Mouse (Mus musculus) midbrain, postnatal 0 days (tissue): ENCODE measurements around the gene Fam126a. TPM values are rescaled to one million over a fixed set of nuclear protein-coding genes. Genes with fewer than 3 reads are reported as not detected.

Experiments used
- ATAC-seq: fragments of 200-750 bp; cut with Nextera tagmentation; 2 replicates; pipeline ENCODE4 v1.8.0; 2017; ENCODE audit warnings: moderate number of reproducible peaks, mild to moderate bottlenecking, moderate TSS enrichment, moderate library complexity; ENCODE audit not compliant: low FRiP score
- DNase-seq: peaks from one replicate; pipeline ENCODE4 v3.0.0-alpha.2; 2015; ENCODE audit warnings: low spot score
- H3K27ac ChIP-seq: fragments of 300-500 bp; sonication (generic); 2 replicates; pipeline ENCODE4 v1.5.1; 2014; ENCODE audit warnings: low read depth, mild to moderate bottlenecking, low read length, mixed read lengths
- H3K27me3 ChIP-seq: fragments of 300-500 bp; sonication (generic); 2 replicates; pipeline ENCODE4 v1.6.1; 2014; ENCODE audit warnings: low read length, control low read depth, mixed read lengths; ENCODE audit not compliant: insufficient read depth
- H3K36me3 ChIP-seq: fragments of 300-500 bp; sonication (generic); 2 replicates; pipeline ENCODE4 v1.6.1; 2014; ENCODE audit warnings: low read length, control low read depth, mixed read lengths; ENCODE audit not compliant: insufficient read depth
- H3K4me1 ChIP-seq: fragments of 300-500 bp; sonication (generic); 2 replicates; pipeline ENCODE4 v1.6.1; 2014; ENCODE audit warnings: mild to moderate bottlenecking, control low read depth, antibody characterized with exemption, low read length, mixed read lengths; ENCODE audit not compliant: insufficient read depth
- H3K4me2 ChIP-seq: fragments of 300-500 bp; sonication (generic); 2 replicates; pipeline ENCODE4 v1.6.1; 2014; ENCODE audit warnings: low read depth, mild to moderate bottlenecking, low read length, mixed read lengths; ENCODE audit not compliant: poor library complexity, severe bottlenecking
- H3K4me3 ChIP-seq: fragments of 300-500 bp; sonication (generic); 2 replicates; pipeline ENCODE4 v1.5.1; 2014; ENCODE audit warnings: low read depth, mild to moderate bottlenecking, low read length, moderate library complexity
- H3K9ac ChIP-seq: fragments of 300-500 bp; sonication (generic); replicated peaks from 2 replicates; pipeline ENCODE4 v1.6.1; 2014; ENCODE audit warnings: mild to moderate bottlenecking, low read length, moderate library complexity, mixed read lengths; ENCODE audit not compliant: poor library complexity, severe bottlenecking
- H3K9me3 ChIP-seq: fragments of 300-500 bp; sonication (generic); 2 replicates; pipeline ENCODE4 v1.6.1; 2016; ENCODE audit warnings: low read length, control low read depth
- CTCF ChIP-seq: IDR thresholded peaks from 2 replicates; pipeline ENCODE4 v1.5.1; 2016; ENCODE audit warnings: antibody characterized with exemption, mild to moderate bottlenecking
- WGBS: fragments of 180-500 bp; shearing (Covaris S2); extraction: QIAGEN DNeasy Blood & Tissue Kit; methylation state at CpG from one replicate; pipeline ENCODE4 v1.1.7; 2014; 5-methylcytosine and 5-hydroxymethylcytosine counted together
- polyA plus RNA-seq: library from polyadenylated mRNA; unstranded; fragments of >200 nt; fragmentation: Nextera tagmentation; extraction: Ambion mirVana; gene quantifications from 2 replicates; pipeline ENCODE4 v1.2.1, GENCODE M21; 2015
- total RNA-seq: library from RNA; depleted of rRNA; stranded (reverse); fragments of >200 nt; gene quantifications from 2 replicates; pipeline ENCODE4 v1.2.3, GENCODE M21; 2014

Fam126a gene
- total and polyA plus RNA-seq, 2 experiments from 2014 or later = 19.7 to 23.7 TPM

DNA sequence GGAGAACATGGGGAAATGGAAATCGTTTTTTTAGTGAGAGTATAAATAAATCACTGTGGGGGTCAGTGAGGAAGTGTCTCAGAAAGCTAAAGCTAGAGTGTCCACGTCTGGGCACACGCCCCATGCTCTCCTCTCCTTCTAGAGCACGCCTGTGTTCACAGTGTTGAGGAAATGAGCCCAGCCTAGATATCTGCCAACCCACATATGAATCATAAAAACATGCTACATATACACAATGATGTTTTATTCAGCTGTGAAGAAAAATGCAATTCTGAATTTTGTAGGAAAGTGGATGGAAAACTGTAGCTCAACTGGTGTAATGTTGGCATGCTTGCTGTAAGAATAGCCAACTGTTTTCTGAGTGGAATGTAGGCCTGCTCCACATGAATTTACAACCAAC is 130.3 kb downstream of the Fam126a start:
- H3K36me3 ChIP-seq = no peaks in the 10 kb centered on the region
- WGBS = 76% methylated on average over 4 of the region's 4 CpGs
- DNase-seq (no peak), ATAC-seq (no peak)
- no peak overlapping the region for H3K27ac ChIP-seq
- H3K4me1 ChIP-seq = no peaks in the 10 kb centered on the region
- H3K4me3 ChIP-seq = no peak overlapping the region
- H3K9me3 ChIP-seq = no peaks in the 10 kb centered on the region
- TF ChIP-seq CTCF = no peak
- no peak overlapping the region for H3K9ac ChIP-seq
- H3K4me2 ChIP-seq = no peak overlapping the region
- H3K27me3 ChIP-seq = no peaks in the 10 kb centered on the region

DNA sequence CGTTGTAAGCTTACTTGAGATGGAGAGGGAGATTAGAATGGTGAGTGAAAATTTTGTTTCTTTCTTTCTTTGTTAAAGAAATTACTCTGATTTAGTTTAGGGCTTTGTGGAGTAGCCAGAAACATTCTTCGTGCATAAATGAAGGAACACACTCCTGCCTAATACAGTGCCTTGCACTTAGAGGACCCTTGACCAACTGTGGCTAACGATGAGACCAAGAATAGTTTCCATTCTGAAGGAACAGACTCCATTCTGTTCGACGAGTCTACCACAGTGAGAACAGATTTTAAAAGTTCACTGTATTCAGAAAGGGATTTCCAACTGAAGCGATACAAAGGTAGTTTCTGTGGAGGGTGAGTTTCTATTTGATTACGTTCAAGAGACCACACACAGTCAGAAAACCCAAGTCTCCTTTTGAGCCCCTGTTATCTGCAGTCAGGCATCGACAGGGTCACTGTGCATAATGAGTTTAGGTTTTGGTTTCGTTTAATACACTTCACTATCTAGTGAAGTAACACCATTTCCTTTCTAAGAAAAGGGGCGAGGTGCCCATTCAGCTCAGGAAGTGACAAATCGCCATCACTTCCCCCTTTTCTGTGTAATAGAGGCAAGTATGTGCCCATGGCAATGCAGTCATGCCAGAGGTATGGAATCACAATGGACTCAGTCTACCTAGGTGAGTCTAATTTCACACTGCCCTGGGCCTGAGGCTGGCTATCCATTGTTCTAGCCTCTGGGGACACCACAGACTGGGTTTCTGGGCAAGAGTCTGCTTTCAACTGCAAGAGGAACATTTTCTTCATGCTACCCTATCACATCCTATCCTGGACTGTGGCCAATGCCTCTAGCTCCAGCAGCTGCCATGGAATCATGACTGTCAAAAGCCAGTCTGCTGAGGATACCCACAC is 136.4 kb downstream of the Fam126a start:
- ATAC-seq = no peak
- no peaks in the 10 kb centered on the region for H3K4me1 ChIP-seq
- 80% methylated on average over 11 of the region's 11 CpGs for WGBS
- H3K9ac ChIP-seq = no peak overlapping the region
- no peak overlapping the region for H3K4me3 ChIP-seq
- no peak for TF ChIP-seq CTCF
- no peaks in the 10 kb centered on the region for H3K36me3 ChIP-seq
- no peaks in the 10 kb centered on the region for H3K9me3 ChIP-seq
- no peak overlapping the region for H3K4me2 ChIP-seq
- no peak overlapping the region for H3K27ac ChIP-seq
- no peaks in the 10 kb centered on the region for H3K27me3 ChIP-seq
- DNase-seq = peak; percentile 10

DNA sequence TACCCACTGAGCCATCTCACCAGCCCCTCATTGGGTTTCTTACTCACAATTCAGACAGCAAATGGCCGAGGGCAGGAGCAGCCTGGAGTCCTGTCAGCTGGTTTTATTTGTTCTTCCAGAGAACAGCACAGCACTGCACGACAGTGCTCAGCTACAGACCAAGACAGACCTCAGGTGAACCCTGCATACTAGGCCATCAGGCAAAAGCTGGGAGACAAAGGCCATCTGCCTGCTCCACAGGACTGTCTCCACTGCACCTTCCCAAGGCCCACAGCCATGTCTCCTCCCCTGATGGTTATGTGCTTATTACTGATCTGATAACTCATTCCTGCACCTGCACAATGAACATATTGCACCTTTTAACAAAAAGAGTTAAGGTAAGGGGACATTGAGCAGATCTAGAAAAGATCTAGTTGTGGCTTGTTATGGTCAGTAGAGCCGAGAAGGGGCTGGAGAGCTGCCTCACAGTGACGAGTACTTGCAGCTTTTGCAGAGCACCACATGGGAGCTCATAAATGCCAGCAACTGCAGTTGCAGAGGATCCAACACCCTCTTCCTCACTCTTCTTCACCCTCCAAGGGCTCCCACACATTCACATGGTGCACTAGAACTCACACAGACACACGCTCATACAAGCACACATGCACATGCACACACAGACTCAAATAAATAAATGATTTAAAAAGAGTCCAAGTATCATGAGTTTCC is 137.2 kb downstream of the Fam126a start:
- Histone ChIP-seq H3K4me3 (no peak overlapping the region), H3K36me3 (no peaks in the 10 kb centered on the region), H3K4me1 (no peaks in the 10 kb centered on the region), H3K27me3 (no peaks in the 10 kb centered on the region), H3K27ac (no peak overlapping the region), H3K4me2 (no peak overlapping the region), H3K9ac (no peak overlapping the region), H3K9me3 (no peaks in the 10 kb centered on the region)
- no peak for TF ChIP-seq CTCF
- 79% methylated on average over 5 of the region's 5 CpGs for WGBS
- DNase-seq = no peak
- ATAC-seq = no peak

DNA sequence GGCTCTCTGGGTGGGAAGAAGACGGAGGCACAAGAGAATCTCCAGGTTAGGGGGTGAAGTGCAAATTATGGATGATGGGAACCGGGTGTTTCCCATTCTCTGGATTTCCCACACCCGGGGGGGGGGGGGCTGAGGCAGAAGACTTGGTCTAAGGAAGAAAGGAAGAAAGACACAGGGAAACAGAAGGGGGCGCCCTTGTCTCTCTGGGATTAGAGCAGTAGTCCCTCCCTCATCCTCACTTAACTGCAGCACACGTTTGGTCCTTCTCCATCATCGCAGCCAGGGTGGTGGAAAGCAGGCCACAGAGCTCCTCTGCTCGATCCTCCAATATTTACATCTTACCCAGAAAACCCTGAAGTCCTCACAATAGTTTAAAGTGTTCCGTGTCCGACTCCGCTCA is 139.8 kb downstream of the Fam126a start:
- H3K4me1 ChIP-seq = no peaks in the 10 kb centered on the region
- DNase-seq = peak; percentile 57

DNA sequence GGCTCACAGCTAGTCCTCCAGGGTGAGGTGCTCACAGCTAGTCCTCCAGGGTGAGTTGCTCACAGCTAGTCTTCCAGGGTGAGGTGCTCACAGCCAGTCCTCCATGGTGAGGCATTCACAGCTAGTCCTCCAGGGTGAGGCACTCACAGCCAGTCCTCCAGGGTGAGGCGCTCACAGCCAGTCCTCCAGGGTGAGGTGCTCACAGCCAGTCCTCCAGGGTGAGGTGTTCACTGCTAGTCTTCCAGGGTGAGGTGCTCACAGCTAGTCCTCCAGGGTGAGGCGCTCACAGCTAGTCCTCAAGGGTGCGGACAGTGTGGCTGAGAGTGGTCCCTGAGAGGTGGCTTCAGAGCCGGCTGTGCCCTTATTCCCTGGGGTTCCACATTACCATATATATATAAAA is 141.0 kb downstream of the Fam126a start:
- no peak overlapping the region for H3K27ac ChIP-seq
- H3K4me3 ChIP-seq = no peak overlapping the region
- H3K27me3 ChIP-seq = no peaks in the 10 kb centered on the region
- no peaks in the 10 kb centered on the region for H3K4me1 ChIP-seq
- H3K9ac ChIP-seq = no peak overlapping the region
- no peak overlapping the region for H3K4me2 ChIP-seq
- no peak for DNase-seq
- no peaks in the 10 kb centered on the region for H3K36me3 ChIP-seq
- TF ChIP-seq CTCF = no peak
- WGBS = 75% methylated on average over 4 of the region's 4 CpGs
- no peaks in the 10 kb centered on the region for H3K9me3 ChIP-seq
- no peak for ATAC-seq

More for the DNA sequence above, 139.8 kb downstream of the Fam126a start:
- Histone ChIP-seq H3K9me3 (no peaks in the 10 kb centered on the region), H3K9ac (no peak overlapping the region), H3K4me2 (no peak overlapping the region), H3K36me3 (no peaks in the 10 kb centered on the region), H3K27ac (no peak overlapping the region), H3K27me3 (no peaks in the 10 kb centered on the region), H3K4me3 (no peak overlapping the region)
- no peak for ATAC-seq
- whole genome bisulfite sequencing = 46% methylated on average over 10 of the region's 10 CpGs
- peak; percentile 51 for TF ChIP-seq CTCF

DNA sequence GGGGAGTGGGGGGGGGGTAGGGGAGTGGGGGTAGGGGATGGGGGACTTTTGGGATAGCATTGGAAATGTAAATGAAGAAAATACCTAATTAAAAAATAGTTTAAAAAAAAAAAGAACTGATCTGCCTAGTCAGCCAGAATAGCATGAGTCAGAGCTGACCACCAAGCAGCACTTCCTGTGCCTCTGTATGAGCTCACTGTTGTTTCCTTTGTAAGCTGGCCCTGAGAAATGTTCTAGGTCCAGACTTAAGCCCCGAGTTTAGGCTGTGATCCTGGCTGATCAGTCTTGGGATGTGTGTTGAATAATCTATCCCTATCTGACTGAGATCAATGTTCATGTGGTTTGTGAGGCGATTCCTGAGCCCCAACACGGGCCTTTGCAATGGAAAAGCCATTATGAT is 143.4 kb downstream of the Fam126a start:
- no peaks in the 10 kb centered on the region for H3K4me1 ChIP-seq
- H3K9me3 ChIP-seq = no peaks in the 10 kb centered on the region
- WGBS = 79% methylated on average over 3 of the region's 3 CpGs
- H3K4me3 ChIP-seq = no peak overlapping the region
- no peaks in the 10 kb centered on the region for H3K36me3 ChIP-seq
- DNase-seq (no peak), ATAC-seq (no peak)
- H3K4me2 ChIP-seq = no peak overlapping the region
- no peaks in the 10 kb centered on the region for H3K27me3 ChIP-seq
- no peak overlapping the region for H3K27ac ChIP-seq
- no peak for TF ChIP-seq CTCF
- H3K9ac ChIP-seq = no peak overlapping the region
